Mouse (Mus musculus): Measurements from ENCODE around the gene Nmd3. TPM values are rescaled to one million over a fixed set of nuclear protein-coding genes. Genes with fewer than 3 reads are reported as not detected.

Nmd3 gene
- polyA plus RNA-seq, 1 experiment = 251 TPM

DNA sequence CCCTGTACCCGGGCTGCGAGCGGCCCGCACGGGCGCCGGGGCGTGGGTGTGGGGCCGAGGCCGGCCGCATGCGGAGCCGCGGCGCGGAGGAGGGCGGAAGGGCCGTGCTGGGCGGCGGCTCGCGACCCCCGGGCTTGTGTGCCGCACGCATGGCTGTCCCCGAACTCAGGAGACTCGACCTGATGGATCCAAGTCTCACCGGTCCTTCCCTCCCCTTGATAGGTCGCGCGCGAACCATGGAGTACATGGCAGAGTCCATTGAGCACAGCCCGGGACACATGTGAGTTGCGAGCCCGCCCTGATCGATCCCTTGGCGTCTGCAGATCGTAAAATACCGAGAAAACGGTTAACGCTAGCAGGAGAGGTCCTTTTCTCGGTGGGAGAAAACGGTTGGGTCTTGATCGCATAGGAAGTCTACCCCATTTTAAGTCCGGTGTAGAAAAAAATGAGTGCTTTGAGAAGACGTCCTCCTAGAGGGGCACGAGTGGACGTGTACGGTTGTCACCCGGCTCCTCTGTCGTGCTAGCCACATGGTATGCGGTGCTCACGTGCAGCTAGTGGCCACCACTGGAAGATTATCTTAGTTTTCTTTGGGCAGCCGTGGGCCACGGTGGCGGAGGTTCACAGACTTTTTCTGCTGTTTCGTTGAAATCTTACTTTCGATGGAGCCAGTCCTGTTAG, 542 bp downstream of the Nmd3 start:
- Histone ChIP-seq H3K9ac (ENCODE audit: low read depth, poor library complexity, severe bottlenecking) (peak overlapping the region; percentile 87), H3K4me1 (ENCODE audit: control insufficient read depth, insufficient read depth, low read length) (no peaks in the 10 kb centered on the region), H3K4me3 (ENCODE audit: low read depth, low read length) (peak overlapping the region; percentile 97), H3K9me3 (replicated peaks; ENCODE audit: control insufficient read depth, insufficient read depth, low read length, poor library complexity, severe bottlenecking) (no peaks in the 10 kb centered on the region), H3K36me3 (ENCODE audit: control insufficient read depth, insufficient read depth, low read length, poor library complexity, severe bottlenecking) (peaks cover 19% of the 10 kb centered on the region), H3K27ac (ENCODE audit: insufficient read depth, low read length) (peak overlapping the region; percentile 12; the same call in 1 of the 2 replicates), H3K27me3 (ENCODE audit: control insufficient read depth, insufficient read depth, low read length, poor library complexity, severe bottlenecking) (no peaks in the 10 kb centered on the region)
- no peak for TF ChIP-seq POLR2A (IDR thresholded peaks at IDR 0.05; ENCODE audit: insufficient read depth, low read length)
- no peak for TF ChIP-seq EP300 (IDR thresholded peaks at IDR 0.05; ENCODE audit: insufficient read depth, low read depth, low read length)
- TF ChIP-seq CTCF (IDR thresholded peaks at IDR 0.05; ENCODE audit: low read depth, low read length) = no peak

DNA sequence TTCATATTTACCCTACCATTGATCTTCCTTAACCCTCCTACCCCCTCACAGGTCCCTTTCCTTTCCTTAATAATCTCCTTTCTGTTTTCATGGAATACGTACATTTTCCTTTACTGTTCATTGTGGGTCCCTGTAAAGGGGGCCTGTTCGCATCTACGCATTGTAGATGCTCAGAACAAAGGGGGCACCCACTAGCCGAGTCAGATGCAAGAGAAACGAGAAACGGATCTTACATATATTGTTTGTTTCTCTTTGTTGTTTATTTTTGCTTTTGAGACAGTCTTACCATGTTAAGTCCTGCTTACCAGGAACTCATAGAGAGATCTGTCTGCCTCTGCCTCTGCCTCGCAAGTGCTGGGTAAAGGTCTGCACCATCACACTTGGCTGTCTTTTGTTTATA, 1.4 kb downstream of the Nmd3 start:
- no peak for TF ChIP-seq CTCF (IDR thresholded peaks at IDR 0.05; ENCODE audit: low read depth, low read length)
- no peak for TF ChIP-seq EP300 (IDR thresholded peaks at IDR 0.05; ENCODE audit: insufficient read depth, low read depth, low read length)
- TF ChIP-seq POLR2A (IDR thresholded peaks at IDR 0.05; ENCODE audit: insufficient read depth, low read length) = no peak
- Histone ChIP-seq H3K9me3 (replicated peaks; ENCODE audit: control insufficient read depth, insufficient read depth, low read length, poor library complexity, severe bottlenecking) (no peaks in the 10 kb centered on the region), H3K4me1 (ENCODE audit: control insufficient read depth, insufficient read depth, low read length) (no peaks in the 10 kb centered on the region), H3K27ac (ENCODE audit: insufficient read depth, low read length) (no peak overlapping the region), H3K27me3 (ENCODE audit: control insufficient read depth, insufficient read depth, low read length, poor library complexity, severe bottlenecking) (no peaks in the 10 kb centered on the region), H3K4me3 (ENCODE audit: low read depth, low read length) (peak overlapping the region; percentile 50), H3K36me3 (ENCODE audit: control insufficient read depth, insufficient read depth, low read length, poor library complexity, severe bottlenecking) (peaks cover 24% of the 10 kb centered on the region), H3K9ac (ENCODE audit: low read depth, poor library complexity, severe bottlenecking) (peak overlapping the region; percentile 87)

DNA sequence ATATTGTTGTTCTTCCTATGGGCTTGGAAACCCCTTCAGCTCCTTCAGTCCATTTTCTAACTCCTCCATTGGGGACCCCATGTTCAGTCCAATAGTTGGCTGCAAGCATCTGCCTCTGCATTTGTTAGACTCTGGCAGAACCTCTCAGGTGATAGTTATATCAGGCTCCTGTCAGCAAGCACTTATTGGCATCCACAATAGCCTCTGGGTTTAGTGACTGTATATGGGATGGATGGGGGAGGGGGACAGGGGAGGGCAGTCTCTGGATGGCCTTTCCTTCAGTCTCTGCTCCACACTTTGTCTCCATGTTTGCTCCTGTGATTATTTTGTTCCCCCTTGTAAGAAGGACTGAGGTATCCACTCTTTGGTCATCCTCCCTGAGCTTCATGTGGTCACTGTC, 9.1 kb downstream of the Nmd3 start:
- Histone ChIP-seq H3K9ac (ENCODE audit: low read depth, poor library complexity, severe bottlenecking) (no peak overlapping the region), H3K27ac (ENCODE audit: insufficient read depth, low read length) (no peak overlapping the region), H3K9me3 (replicated peaks; ENCODE audit: control insufficient read depth, insufficient read depth, low read length, poor library complexity, severe bottlenecking) (no peaks in the 10 kb centered on the region), H3K27me3 (ENCODE audit: control insufficient read depth, insufficient read depth, low read length, poor library complexity, severe bottlenecking) (no peaks in the 10 kb centered on the region), H3K4me1 (ENCODE audit: control insufficient read depth, insufficient read depth, low read length) (no peaks in the 10 kb centered on the region), H3K36me3 (ENCODE audit: control insufficient read depth, insufficient read depth, low read length, poor library complexity, severe bottlenecking) (peaks cover 56% of the 10 kb centered on the region), H3K4me3 (ENCODE audit: low read depth, low read length) (no peak overlapping the region)
- no peak for TF ChIP-seq EP300 (IDR thresholded peaks at IDR 0.05; ENCODE audit: insufficient read depth, low read depth, low read length)
- no peak for TF ChIP-seq POLR2A (IDR thresholded peaks at IDR 0.05; ENCODE audit: insufficient read depth, low read length)

DNA sequence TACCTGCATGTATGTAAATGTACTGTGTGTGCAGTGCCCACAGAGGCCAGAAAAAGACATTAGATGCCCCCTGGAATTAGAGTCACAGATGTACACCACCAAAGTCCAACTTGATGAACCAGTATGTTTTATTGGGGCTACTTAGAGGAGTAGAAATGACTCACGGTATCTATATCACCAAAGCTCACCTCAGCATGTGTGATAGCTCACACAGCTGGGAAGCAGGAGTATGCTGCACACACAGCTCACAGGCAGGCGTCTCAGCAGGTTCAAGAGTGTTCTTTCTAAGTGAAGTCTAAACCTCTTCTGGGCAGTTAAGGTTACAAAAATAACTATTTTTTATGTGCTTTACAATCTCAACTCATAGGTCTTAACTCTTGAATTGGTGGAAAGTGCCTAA, 12.2 kb downstream of the Nmd3 start:
- TF ChIP-seq POLR2A (IDR thresholded peaks at IDR 0.05; ENCODE audit: insufficient read depth, low read length) (no peak), CTCF (IDR thresholded peaks at IDR 0.05; ENCODE audit: low read depth, low read length) (no peak), EP300 (IDR thresholded peaks at IDR 0.05; ENCODE audit: insufficient read depth, low read depth, low read length) (no peak)
- Histone ChIP-seq H3K9ac (ENCODE audit: low read depth, poor library complexity, severe bottlenecking) (no peak overlapping the region), H3K36me3 (ENCODE audit: control insufficient read depth, insufficient read depth, low read length, poor library complexity, severe bottlenecking) (peaks cover 59% of the 10 kb centered on the region), H3K4me1 (ENCODE audit: control insufficient read depth, insufficient read depth, low read length) (no peaks in the 10 kb centered on the region), H3K27me3 (ENCODE audit: control insufficient read depth, insufficient read depth, low read length, poor library complexity, severe bottlenecking) (no peaks in the 10 kb centered on the region), H3K27ac (ENCODE audit: insufficient read depth, low read length) (no peak overlapping the region), H3K9me3 (replicated peaks; ENCODE audit: control insufficient read depth, insufficient read depth, low read length, poor library complexity, severe bottlenecking) (no peaks in the 10 kb centered on the region), H3K4me3 (ENCODE audit: low read depth, low read length) (no peak overlapping the region)

DNA sequence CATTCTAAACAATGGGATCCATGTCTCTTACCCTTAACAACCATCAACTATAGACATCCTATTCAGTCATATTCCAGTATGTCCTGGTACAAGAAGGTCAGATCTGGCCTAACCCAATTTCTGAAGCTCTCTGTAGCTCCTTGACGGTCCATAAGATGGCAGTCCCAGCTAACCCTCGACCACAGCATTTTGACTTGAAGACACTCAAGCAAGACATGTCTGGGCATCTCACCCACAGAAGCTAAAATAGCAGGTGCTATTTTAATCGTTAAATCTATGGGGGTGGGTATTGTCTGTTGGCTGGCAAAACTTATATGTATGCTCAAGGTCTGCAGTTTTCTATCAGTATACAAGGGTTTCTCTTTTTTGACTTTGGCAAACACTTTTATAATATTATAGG, 33.4 kb downstream of the Nmd3 start:
- Histone ChIP-seq H3K36me3 (ENCODE audit: control insufficient read depth, insufficient read depth, low read length, poor library complexity, severe bottlenecking) (peaks cover 38% of the 10 kb centered on the region), H3K4me1 (ENCODE audit: control insufficient read depth, insufficient read depth, low read length) (peaks cover 1% of the 10 kb centered on the region), H3K27me3 (ENCODE audit: control insufficient read depth, insufficient read depth, low read length, poor library complexity, severe bottlenecking) (no peaks in the 10 kb centered on the region), H3K27ac (ENCODE audit: insufficient read depth, low read length) (peak overlapping the region; percentile 48), H3K9ac (ENCODE audit: low read depth, poor library complexity, severe bottlenecking) (peak overlapping the region; percentile 67; the same call in 1 of the 2 replicates), H3K4me3 (ENCODE audit: low read depth, low read length) (no peak overlapping the region), H3K9me3 (replicated peaks; ENCODE audit: control insufficient read depth, insufficient read depth, low read length, poor library complexity, severe bottlenecking) (no peaks in the 10 kb centered on the region)
- TF ChIP-seq CTCF (IDR thresholded peaks at IDR 0.05; ENCODE audit: low read depth, low read length) = no peak
- no peak for TF ChIP-seq EP300 (IDR thresholded peaks at IDR 0.05; ENCODE audit: insufficient read depth, low read depth, low read length)
- TF ChIP-seq POLR2A (IDR thresholded peaks at IDR 0.05; ENCODE audit: insufficient read depth, low read length) = no peak

DNA sequence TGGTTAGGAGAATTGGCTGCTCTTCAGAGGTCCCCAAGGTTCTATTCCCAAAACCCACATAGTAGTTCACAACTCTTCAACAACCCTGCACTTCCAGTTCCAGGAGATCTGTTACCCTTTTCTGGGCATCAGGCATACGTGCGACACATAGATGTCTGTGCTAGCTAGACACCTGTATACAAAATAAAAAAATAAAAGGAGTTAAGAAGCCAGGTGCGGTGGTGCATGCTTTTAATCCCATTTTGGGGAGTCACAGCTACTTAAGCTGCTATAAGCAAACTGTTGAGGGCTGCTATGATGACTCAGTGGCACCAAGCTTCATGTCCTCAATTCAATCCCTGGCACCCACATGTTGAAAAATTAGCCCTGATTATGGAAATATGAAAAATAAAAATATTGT, 34.2 kb downstream of the Nmd3 start:
- peaks cover 1% of the 10 kb centered on the region for H3K4me1 ChIP-seq (ENCODE audit: control insufficient read depth, insufficient read depth, low read length)
- no peak overlapping the region for H3K4me3 ChIP-seq (ENCODE audit: low read depth, low read length)
- H3K9ac ChIP-seq (ENCODE audit: low read depth, poor library complexity, severe bottlenecking) = no peak overlapping the region; the same call in 1 of the 2 replicates
- H3K36me3 ChIP-seq (ENCODE audit: control insufficient read depth, insufficient read depth, low read length, poor library complexity, severe bottlenecking) = peaks cover 32% of the 10 kb centered on the region
- no peaks in the 10 kb centered on the region for H3K9me3 ChIP-seq (replicated peaks; ENCODE audit: control insufficient read depth, insufficient read depth, low read length, poor library complexity, severe bottlenecking)
- H3K27ac ChIP-seq (ENCODE audit: insufficient read depth, low read length) = peak overlapping the region; percentile 83
- TF ChIP-seq EP300 (IDR thresholded peaks at IDR 0.05; ENCODE audit: insufficient read depth, low read depth, low read length) (no peak), CTCF (IDR thresholded peaks at IDR 0.05; ENCODE audit: low read depth, low read length) (no peak), POLR2A (IDR thresholded peaks at IDR 0.05; ENCODE audit: insufficient read depth, low read length) (no peak)
- no peaks in the 10 kb centered on the region for H3K27me3 ChIP-seq (ENCODE audit: control insufficient read depth, insufficient read depth, low read length, poor library complexity, severe bottlenecking)
